Mouse (Mus musculus): ENCODE results near the gene Snrnp25.

The Snrnp25 gene

DNA sequence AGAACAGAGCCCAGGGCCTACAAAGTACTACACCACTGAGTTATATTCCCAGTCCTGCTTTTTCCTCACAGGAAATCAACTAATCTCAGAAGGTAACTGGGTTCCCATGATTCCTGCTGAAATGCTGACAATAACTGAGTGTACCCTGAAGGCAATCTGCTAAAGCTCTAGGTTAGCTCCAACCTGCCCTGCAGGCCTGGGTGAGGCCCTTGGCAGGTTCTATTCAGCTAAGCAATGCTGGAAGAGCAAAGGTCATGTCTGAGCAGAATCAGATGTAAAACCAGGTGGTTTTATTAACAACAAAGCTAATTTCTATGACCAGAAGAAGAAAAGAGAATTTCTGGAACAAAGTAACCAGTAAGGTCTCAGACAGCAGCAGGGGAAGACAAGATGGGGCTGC, 36.2 kb downstream of the Snrnp25 start:
- no peak for ATAC-seq (ENCODE audit: insufficient number of reproducible peaks, low FRiP score, low TSS enrichment)

DNA sequence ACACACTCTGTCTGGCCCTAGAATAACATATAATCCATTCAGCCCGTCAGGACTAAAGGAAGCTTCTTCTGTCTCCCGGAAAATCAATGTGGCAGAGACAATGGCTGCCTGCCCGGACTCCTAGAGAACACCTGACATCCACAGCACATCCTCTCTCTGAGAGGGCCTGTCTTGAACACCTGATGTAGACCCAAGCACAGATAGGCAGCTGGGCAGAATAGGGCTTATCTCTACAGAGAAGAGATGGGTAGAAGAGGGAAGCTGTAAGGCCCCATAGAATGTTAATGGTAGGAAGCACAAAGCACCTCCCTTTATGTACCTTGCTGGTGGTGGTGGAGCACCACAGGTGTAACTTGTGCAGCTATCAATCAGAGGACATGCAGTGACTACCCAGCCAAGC, 37.0 kb downstream of the Snrnp25 start:
- no peak for ATAC-seq (ENCODE audit: insufficient number of reproducible peaks, low FRiP score, low TSS enrichment)

GRCm38 (mm10) chr11:32243205-32243955, 38.2 kb downstream of the Snrnp25 start:
- no peak for ATAC-seq (ENCODE audit: insufficient number of reproducible peaks, low FRiP score, low TSS enrichment)

GRCm38 (mm10) chr11:32244064-32244463, 38.8 kb downstream of the Snrnp25 start:
- no peak for ATAC-seq (ENCODE audit: insufficient number of reproducible peaks, low FRiP score, low TSS enrichment)

GRCm38 (mm10) chr11:32244617-32245016, 39.4 kb downstream of the Snrnp25 start:
- no peak for ATAC-seq (ENCODE audit: insufficient number of reproducible peaks, low FRiP score, low TSS enrichment)

GRCm38 (mm10) chr11:32245614-32246013, 40.4 kb downstream of the Snrnp25 start:
- ATAC-seq (ENCODE audit: insufficient number of reproducible peaks, low FRiP score, low TSS enrichment): no peak

- no peak for ATAC-seq (ENCODE audit: insufficient number of reproducible peaks, low FRiP score, low TSS enrichment)
Observed at GRCm38 (mm10) chr11:32247068-32247467, 41.9 kb downstream of the Snrnp25 start.

GRCm38 (mm10) chr11:32248350-32248749, 43.1 kb downstream of the Snrnp25 start:
- ATAC-seq (ENCODE audit: insufficient number of reproducible peaks, low FRiP score, low TSS enrichment): no peak

DNA sequence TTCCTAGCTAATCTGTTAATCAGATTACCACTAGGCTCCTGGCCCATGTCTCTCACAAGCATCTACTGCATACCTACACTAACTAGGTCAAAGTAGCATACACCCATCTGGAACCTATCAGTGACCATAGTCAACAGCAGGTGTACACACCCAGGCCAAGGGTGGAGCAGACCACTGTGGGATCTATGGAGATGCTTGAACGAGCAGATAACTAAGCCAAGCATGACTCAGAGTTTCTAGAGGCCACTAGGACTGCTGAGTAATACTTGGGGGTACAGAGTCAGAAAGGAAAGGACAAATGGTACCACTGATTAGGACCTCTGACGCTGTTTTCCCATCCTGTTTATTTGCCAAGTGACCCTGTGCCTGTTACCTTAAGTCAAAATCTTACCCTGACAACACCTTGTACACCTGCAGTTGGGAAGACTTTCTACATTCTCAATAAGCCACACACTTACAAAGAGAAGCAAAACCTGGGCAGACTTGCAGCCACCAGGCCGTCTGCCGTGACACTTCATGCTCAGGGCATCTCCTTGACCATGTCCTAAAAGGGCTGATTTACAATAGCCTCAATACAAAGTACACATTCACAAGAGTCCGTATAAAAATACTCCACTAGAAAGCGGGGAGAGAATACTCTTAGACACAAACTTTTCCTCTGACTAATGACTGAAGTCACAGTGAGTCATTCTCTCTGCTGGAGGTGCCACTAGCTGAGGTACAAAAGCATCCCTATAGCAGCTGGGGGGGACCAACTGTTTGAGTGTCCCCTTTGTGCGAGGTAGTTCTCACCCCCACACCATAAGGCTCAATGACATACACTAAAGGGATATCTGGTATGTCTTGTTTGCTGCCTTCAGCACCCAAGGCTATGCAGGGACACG, 45.9 kb downstream of the Snrnp25 start:
- no peak for ATAC-seq (ENCODE audit: insufficient number of reproducible peaks, low FRiP score, low TSS enrichment)

GRCm38 (mm10) chr11:32253121-32253520, 47.9 kb downstream of the Snrnp25 start:
- no peak for ATAC-seq (ENCODE audit: insufficient number of reproducible peaks, low FRiP score, low TSS enrichment)

DNA sequence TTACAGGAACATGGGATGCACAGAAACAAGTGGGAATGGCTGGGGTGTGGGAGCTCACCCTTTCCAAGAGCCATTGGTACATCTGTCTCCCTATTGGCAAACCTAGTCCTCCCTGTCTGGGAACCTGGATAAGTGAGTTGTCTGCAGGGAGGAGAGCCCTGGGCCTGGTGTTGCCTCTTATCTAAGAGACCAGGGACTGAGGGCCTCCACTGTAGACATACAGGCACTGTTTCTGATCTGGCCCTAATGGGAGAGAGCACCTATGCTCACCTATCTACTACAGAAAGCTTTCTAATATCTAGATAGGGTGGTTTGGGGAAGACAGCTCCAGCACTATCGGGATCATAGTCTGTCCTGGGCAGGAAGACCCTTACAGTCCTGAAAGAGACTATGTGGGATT, 50.9 kb downstream of the Snrnp25 start:
- ATAC-seq (ENCODE audit: insufficient number of reproducible peaks, low FRiP score, low TSS enrichment): no peak

DNA sequence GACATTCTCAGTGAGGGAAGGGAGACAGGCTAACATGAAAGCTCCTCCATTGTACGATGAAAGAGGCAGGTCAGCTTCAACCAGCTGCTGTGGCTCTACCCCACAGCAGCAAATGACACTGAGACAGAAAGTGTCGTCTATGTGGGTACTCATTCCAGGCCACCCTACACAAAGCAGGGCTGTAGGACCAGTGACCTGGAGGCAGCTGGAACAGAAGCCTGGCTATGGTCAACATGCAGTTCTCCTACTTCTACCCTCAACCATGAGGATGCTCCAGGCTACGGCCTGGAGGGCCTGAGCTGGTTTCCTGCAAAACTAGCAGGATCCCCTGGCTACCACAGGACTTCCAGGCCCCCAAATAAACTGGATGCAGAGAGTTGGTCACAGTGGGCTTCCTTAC, 51.4 kb downstream of the Snrnp25 start:
- ATAC-seq (ENCODE audit: insufficient number of reproducible peaks, low FRiP score, low TSS enrichment): no peak

All from cerebellum, adult (tissue).